Mouse (Mus musculus): ENCODE results near the gene Nipal3. TPM values are rescaled to one million over a fixed set of nuclear protein-coding genes. Genes with fewer than 3 reads are reported as not detected.
A peak's percentile ranks its signal among the peaks of the same experiment; 100 is the strongest.

Gene Nipal3
- total RNA-seq, 2 experiments from 2014 or later, result 93.9 to 94.9 TPM

GRCm38 (mm10) chr4:135499831-135500230 is 5.0 kb upstream of the Nipal3 start:
- no peak for TF ChIP-seq CTCF (IDR thresholded peaks at IDR 0.05)
- intact Hi-C loops (cut with DNase I), result loop anchor here (10.0 kb wide), 1 partner anchor 425 kb away; the partner anchor contains the start of gene Fuca1

GRCm38 (mm10) chr4:135498136-135498535 is 3.3 kb upstream of the Nipal3 start:
- intact Hi-C loops (cut with DNase I), result loop anchor here (10.0 kb wide), 1 partner anchor 427 kb away; the partner anchor contains the start of gene Fuca1
- DNase-seq (ENCODE audit: extremely low spot score in 1 of 2, low spot score in 2 of 2), result no peak
- no peak for TF ChIP-seq CTCF (IDR thresholded peaks at IDR 0.05)

More at GRCm38 (mm10) chr4:135499831-135500230, 5.0 kb upstream of the Nipal3 start:
- H3K27ac ChIP-seq, result no peak overlapping the region
- no peak overlapping the region for H3K4me3 ChIP-seq
- DNase-seq (ENCODE audit: extremely low spot score in 1 of 2, low spot score in 2 of 2), result no peak

GRCm38 (mm10) chr4:135495810-135496209 is 972 bp upstream of the Nipal3 start:
- Histone ChIP-seq H3K4me3 (no peak overlapping the region), H3K27ac (no peak overlapping the region)
- DNase-seq (ENCODE audit: extremely low spot score in 1 of 2, low spot score in 2 of 2), result peak in 1 of 2 experiments; percentile 16
- intact Hi-C loops (cut with DNase I), result loop anchor here (1.0 to 10.0 kb wide), 3 partner anchors 61 to 429 kb away; partner anchors contain the start of genes Fuca1 and Srrm1
- no peak for TF ChIP-seq CTCF (IDR thresholded peaks at IDR 0.05)

More at GRCm38 (mm10) chr4:135498136-135498535, 3.3 kb upstream of the Nipal3 start:
- Histone ChIP-seq H3K4me3 (no peak overlapping the region), H3K27ac (no peak overlapping the region)

GRCm38 (mm10) chr4:135495397-135495791 is 556 bp upstream of the Nipal3 start:
- no peak for DNase-seq (ENCODE audit: extremely low spot score in 1 of 2, low spot score in 2 of 2)
- peak overlapping the region; percentile 90 for H3K27ac ChIP-seq
- H3K4me3 ChIP-seq, result peak overlapping the region; percentile 81
- intact Hi-C loops (cut with DNase I), result loop anchor here (1.0 to 10.0 kb wide), 3 partner anchors 61 to 429 kb away; partner anchors contain the start of genes Fuca1 and Srrm1
- no peak for TF ChIP-seq CTCF (IDR thresholded peaks at IDR 0.05)

- no peak for TF ChIP-seq CTCF (IDR thresholded peaks at IDR 0.05)
- peak overlapping the region; percentile 81 for H3K4me3 ChIP-seq
- peak overlapping the region; percentile 41 for H3K27ac ChIP-seq
- intact Hi-C loops (cut with DNase I), result loop anchor here (2.0 to 10.0 kb wide), 2 partner anchors 59 to 431 kb away; partner anchors contain the start of gene Fuca1
- peak; percentile 28 to 36 for DNase-seq (ENCODE audit: extremely low spot score in 1 of 2, low spot score in 2 of 2)
Observed at GRCm38 (mm10) chr4:135493691-135494520, 932 bp downstream of the Nipal3 start.

GRCm38 (mm10) chr4:135493271-135493670 is 1.6 kb downstream of the Nipal3 start:
- Histone ChIP-seq H3K27ac (no peak overlapping the region), H3K4me3 (peak overlapping the region; percentile 81)
- TF ChIP-seq CTCF (IDR thresholded peaks at IDR 0.05), result no peak
- intact Hi-C loops (cut with DNase I), result loop anchor here (10.0 kb wide), 1 partner anchor 432 kb away; the partner anchor contains the start of gene Fuca1
- no peak for DNase-seq (ENCODE audit: extremely low spot score in 1 of 2, low spot score in 2 of 2)

GRCm38 (mm10) chr4:135489256-135489655 is 5.6 kb downstream of the Nipal3 start:
- TF ChIP-seq CTCF (IDR thresholded peaks at IDR 0.05), result no peak
- H3K4me3 ChIP-seq, result no peak overlapping the region
- no peak for DNase-seq (ENCODE audit: extremely low spot score in 1 of 2, low spot score in 2 of 2)
- intact Hi-C loops (cut with DNase I), result no loop called here
- no peak overlapping the region for H3K27ac ChIP-seq

- intact Hi-C loops (cut with DNase I), result no loop called here
- DNase-seq (ENCODE audit: extremely low spot score in 1 of 2, low spot score in 2 of 2), result no peak
- no peak for TF ChIP-seq CTCF (IDR thresholded peaks at IDR 0.05)
Observed at GRCm38 (mm10) chr4:135486352-135486751, 8.5 kb downstream of the Nipal3 start.

GRCm38 (mm10) chr4:135485086-135485485 is 9.8 kb downstream of the Nipal3 start:
- Histone ChIP-seq H3K27ac (no peak overlapping the region), H3K4me3 (no peak overlapping the region)
- intact Hi-C loops (cut with DNase I), result no loop called here
- no peak for TF ChIP-seq CTCF (IDR thresholded peaks at IDR 0.05)
- DNase-seq (ENCODE audit: extremely low spot score in 1 of 2, low spot score in 2 of 2), result no peak

More at GRCm38 (mm10) chr4:135486352-135486751, 8.5 kb downstream of the Nipal3 start:
- H3K4me3 ChIP-seq, result no peak overlapping the region
- H3K27ac ChIP-seq, result no peak overlapping the region

GRCm38 (mm10) chr4:135480370-135480769 is 14.5 kb downstream of the Nipal3 start:
- Histone ChIP-seq H3K4me3 (no peak overlapping the region), H3K27ac (no peak overlapping the region)
- intact Hi-C loops (cut with DNase I), result no loop called here
- TF ChIP-seq CTCF (IDR thresholded peaks at IDR 0.05), result no peak; the same call in 1 of the 2 replicates
- no peak for DNase-seq (ENCODE audit: extremely low spot score in 1 of 2, low spot score in 2 of 2)

- intact Hi-C loops (cut with DNase I), result no loop called here
- no peak overlapping the region for H3K4me3 ChIP-seq
- TF ChIP-seq CTCF (IDR thresholded peaks at IDR 0.05), result no peak
- no peak overlapping the region for H3K27ac ChIP-seq
- no peak for DNase-seq (ENCODE audit: extremely low spot score in 1 of 2, low spot score in 2 of 2)
Observed at GRCm38 (mm10) chr4:135477851-135478250, 17.0 kb downstream of the Nipal3 start.

- Histone ChIP-seq H3K4me3 (no peak overlapping the region), H3K27ac (no peak overlapping the region)
- intact Hi-C loops (cut with DNase I), result no loop called here
- TF ChIP-seq CTCF (IDR thresholded peaks at IDR 0.05), result no peak
- no peak for DNase-seq (ENCODE audit: extremely low spot score in 1 of 2, low spot score in 2 of 2)
Observed at GRCm38 (mm10) chr4:135463406-135463805, 31.4 kb downstream of the Nipal3 start.

Measured in left cerebral cortex, adult 2 months (tissue).